Mouse (Mus musculus) intestine, embryonic 16.5 days (tissue): ENCODE data around the gene Alox12b. TPM values are rescaled to one million over a fixed set of nuclear protein-coding genes. Genes with fewer than 3 reads are reported as not detected.

Experiments
- ATAC-seq: fragments of 200-750 bp; cut with Nextera tagmentation; 2 replicates; pipeline ENCODE4 v1.8.0; 2017; ENCODE audit warnings: moderate TSS enrichment, moderate library complexity
- H3K27ac ChIP-seq: fragments of 300-500 bp; sonication (generic); 2 replicates; pipeline ENCODE4 v1.5.1; 2014; ENCODE audit warnings: mild to moderate bottlenecking, low read length
- H3K27me3 ChIP-seq: fragments of 300-500 bp; sonication (generic); replicated peaks from 2 replicates; pipeline ENCODE4 v1.6.1; 2014; ENCODE audit warnings: low read length, control low read depth, mixed read lengths; ENCODE audit not compliant: control insufficient read depth, insufficient read depth
- H3K36me3 ChIP-seq: fragments of 300-500 bp; sonication (generic); 2 replicates; pipeline ENCODE4 v1.6.1; 2014; ENCODE audit warnings: low read length, control low read depth; ENCODE audit not compliant: control insufficient read depth, insufficient read depth
- H3K4me1 ChIP-seq: fragments of 300-500 bp; sonication (generic); 2 replicates; pipeline ENCODE4 v1.6.1; 2014; ENCODE audit warnings: low read length, control low read depth, mixed read lengths; ENCODE audit not compliant: control insufficient read depth, insufficient read depth
- H3K4me2 ChIP-seq: fragments of 300-500 bp; sonication (generic); 2 replicates; pipeline ENCODE4 v1.6.1; 2014; ENCODE audit warnings: low read depth, low read length, control low read depth
- H3K4me3 ChIP-seq: fragments of 300-500 bp; sonication (generic); 2 replicates; pipeline ENCODE4 v1.5.1; 2014; ENCODE audit warnings: mild to moderate bottlenecking, low read length
- H3K9ac ChIP-seq: fragments of 300-500 bp; sonication (generic); 2 replicates; pipeline ENCODE4 v1.6.1; 2014; ENCODE audit warnings: low read depth, low read length
- H3K9me3 ChIP-seq: fragments of 300-500 bp; sonication (generic); 2 replicates; pipeline ENCODE4 v1.6.1; 2016; ENCODE audit warnings: low read length, control low read depth; ENCODE audit not compliant: control insufficient read depth
- WGBS: fragments of 180-500 bp; shearing (Covaris S2); extraction: QIAGEN DNeasy Blood & Tissue Kit; methylation state at CpG from one replicate; pipeline ENCODE4 v1.1.7; 2014; 5-methylcytosine and 5-hydroxymethylcytosine counted together
- polyA plus RNA-seq: library from polyadenylated mRNA; unstranded; fragments of >200 nt; fragmentation: Nextera tagmentation; extraction: Ambion mirVana; gene quantifications from 2 replicates; pipeline ENCODE4 v1.2.1, GENCODE M21; 2015

Alox12b gene
- polyA plus RNA-seq, 1 experiment from 2014 or later: 0.38 TPM

DNA sequence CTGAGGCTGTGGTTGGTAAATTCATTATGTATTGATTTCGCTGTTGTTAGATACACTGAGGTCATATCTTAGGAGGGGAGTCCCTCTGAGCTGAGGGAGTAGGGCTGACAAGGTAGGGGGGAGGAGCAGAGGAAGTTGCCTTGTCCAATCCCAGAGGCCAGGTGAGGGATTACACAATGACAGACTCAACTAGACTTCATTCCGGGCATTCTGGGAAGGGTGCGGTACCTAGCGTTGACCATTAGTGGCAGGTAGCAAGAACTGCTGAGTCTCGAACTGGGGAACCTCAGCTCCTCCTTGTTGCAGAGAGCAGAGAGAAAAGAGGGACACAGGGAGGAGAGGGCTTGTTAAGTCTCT is 23.2 kb upstream of the Alox12b start:
- H3K4me3 ChIP-seq: peak overlapping the region; percentile 56

DNA sequence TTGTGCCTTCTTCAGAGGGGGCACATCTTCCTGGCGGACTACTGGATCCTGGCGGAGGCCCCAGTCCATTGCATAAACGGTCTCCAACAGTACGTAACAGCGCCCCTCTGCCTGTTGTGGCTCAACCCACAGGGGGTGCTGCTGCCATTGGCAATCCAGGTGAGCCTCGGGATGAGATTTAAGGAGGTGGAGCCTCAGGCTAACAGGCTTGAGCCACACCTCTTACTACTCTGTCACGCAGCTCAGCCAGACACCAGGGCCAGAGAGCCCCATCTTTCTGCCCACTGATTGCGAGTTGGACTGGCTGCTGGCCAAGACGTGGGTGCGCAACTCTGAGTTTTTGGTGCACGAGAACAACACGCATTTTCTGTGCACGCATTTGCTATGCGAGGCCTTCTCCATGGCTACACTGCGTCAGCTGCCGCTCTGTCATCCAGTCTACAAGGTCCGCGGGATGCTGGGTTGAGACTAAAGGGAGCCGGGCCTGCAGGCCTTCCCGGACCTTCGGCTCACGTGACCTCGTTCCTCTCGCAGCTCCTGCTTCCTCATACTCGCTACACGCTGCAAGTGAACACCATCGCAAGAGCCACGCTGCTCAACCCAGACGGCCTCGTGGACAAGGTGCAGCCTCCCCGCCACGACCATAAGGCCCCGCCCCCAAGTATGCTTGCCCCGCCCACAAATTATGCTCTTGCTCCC is 22.7 kb upstream of the Alox12b start:
- Histone ChIP-seq H3K27ac (0 out of 2 replicates have a peak overlapping the region, but pooled peaks have one; percentile 4), H3K27me3 (no peaks in the 10 kb centered on the region), H3K4me2 (peak overlapping the region; percentile 84), H3K4me3 (peak overlapping the region; percentile 56), H3K4me1 (peaks cover 10% of the 10 kb centered on the region; the same call in 1 of the 2 replicates), H3K9ac (peak overlapping the region; percentile 61), H3K9me3 (no peaks in the 10 kb centered on the region), H3K36me3 (no peaks in the 10 kb centered on the region)
- WGBS: 2% methylated on average over 34 of the region's 34 CpGs
- ATAC-seq: peak; percentile 82

More for the DNA sequence above, 23.2 kb upstream of the Alox12b start:
- no peaks in the 10 kb centered on the region for H3K9me3 ChIP-seq
- H3K27me3 ChIP-seq: no peaks in the 10 kb centered on the region
- H3K9ac ChIP-seq: peak overlapping the region; percentile 61
- H3K4me2 ChIP-seq: peak overlapping the region; percentile 84
- H3K27ac ChIP-seq: no peak overlapping the region
- ATAC-seq: peak; percentile 63
- WGBS: 21% methylated on average over 5 of the region's 5 CpGs
- H3K4me1 ChIP-seq: peaks cover 10% of the 10 kb centered on the region; the same call in 1 of the 2 replicates
- no peaks in the 10 kb centered on the region for H3K36me3 ChIP-seq

DNA sequence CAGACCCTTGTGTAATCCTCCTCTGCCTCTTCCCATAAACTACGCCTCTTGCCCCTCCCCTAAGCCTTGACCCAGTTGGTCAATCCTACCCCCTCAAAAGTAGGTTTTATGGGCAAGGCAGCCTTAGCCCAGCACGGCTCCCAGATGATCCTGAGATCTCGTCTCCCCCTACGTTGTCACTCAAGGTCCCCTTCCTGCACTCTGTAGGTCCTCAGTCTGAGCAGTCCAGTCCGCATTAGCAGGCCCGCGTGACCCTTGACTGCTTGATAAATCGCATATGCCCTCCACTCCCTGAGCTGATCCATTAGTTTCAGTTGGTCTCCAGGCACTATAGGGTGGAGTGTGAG is 22.2 kb upstream of the Alox12b start:
- peaks cover 10% of the 10 kb centered on the region; the same call in 1 of the 2 replicates for H3K4me1 ChIP-seq
- H3K9me3 ChIP-seq: no peaks in the 10 kb centered on the region
- no peaks in the 10 kb centered on the region for H3K36me3 ChIP-seq
- no peak; the same call in 1 of the 2 replicates for ATAC-seq
- 28% methylated on average over 8 of the region's 8 CpGs for WGBS
- no peak overlapping the region for H3K27ac ChIP-seq
- no peaks in the 10 kb centered on the region for H3K27me3 ChIP-seq
- peak overlapping the region; percentile 84 for H3K4me2 ChIP-seq
- peak overlapping the region; percentile 61 for H3K9ac ChIP-seq
- peak overlapping the region; percentile 56 for H3K4me3 ChIP-seq

DNA sequence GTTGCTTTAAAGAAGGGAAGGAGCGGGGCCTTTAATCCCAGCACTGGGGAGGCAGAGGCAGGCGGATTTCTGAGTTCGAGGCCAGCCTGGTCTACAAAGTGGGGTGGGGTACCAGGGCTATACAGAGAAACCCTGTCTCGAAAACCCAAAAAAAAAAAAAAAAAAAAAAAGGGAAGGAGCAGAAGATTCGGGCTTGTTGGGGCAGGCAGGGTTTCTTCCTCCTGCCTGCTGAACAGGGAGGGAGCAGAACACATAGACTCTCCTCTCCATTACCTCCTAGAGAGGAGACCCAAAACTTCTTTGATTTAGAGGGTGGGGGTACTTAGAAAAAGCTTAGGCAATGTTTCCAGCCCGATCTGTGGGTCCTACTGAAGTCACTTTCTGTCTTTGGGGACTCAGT is 21.4 kb upstream of the Alox12b start:
- Histone ChIP-seq H3K4me1 (peaks cover 10% of the 10 kb centered on the region; the same call in 1 of the 2 replicates), H3K4me2 (no peak overlapping the region), H3K27ac (no peak overlapping the region), H3K36me3 (no peaks in the 10 kb centered on the region), H3K4me3 (no peak overlapping the region), H3K9ac (no peak overlapping the region), H3K9me3 (no peaks in the 10 kb centered on the region), H3K27me3 (no peaks in the 10 kb centered on the region)
- ATAC-seq: no peak
- WGBS: 90% methylated on average over 6 of the region's 6 CpGs

DNA sequence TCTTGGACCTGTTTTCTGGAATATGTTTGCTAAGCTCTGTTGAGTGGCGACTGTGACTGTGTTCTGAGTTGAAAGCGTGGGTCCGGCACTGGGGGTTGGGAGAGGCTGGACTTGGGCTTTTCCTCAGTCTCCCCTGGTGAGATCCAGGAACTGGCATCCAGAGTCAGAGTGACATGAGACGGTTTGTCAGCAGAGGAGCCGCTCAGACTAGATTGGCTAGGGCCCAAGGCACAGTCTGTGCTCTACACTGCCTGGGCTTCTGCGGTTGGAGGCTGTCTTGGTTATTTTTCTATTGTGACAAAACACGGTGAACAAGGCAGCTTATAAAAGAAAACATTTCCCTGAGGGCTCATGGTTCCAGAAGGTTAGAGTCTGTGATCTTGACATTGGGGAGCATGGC is 9.2 kb upstream of the Alox12b start:
- Histone ChIP-seq H3K9ac (no peak overlapping the region), H3K9me3 (no peaks in the 10 kb centered on the region), H3K4me1 (no peaks in the 10 kb centered on the region), H3K27ac (no peak overlapping the region), H3K4me2 (no peak overlapping the region), H3K4me3 (no peak overlapping the region), H3K27me3 (0 out of 2 replicates have a peak, but pooled peaks cover 2% of the 10 kb centered on the region), H3K36me3 (no peaks in the 10 kb centered on the region)
- ATAC-seq: no peak
- 74% methylated on average over 7 of the region's 7 CpGs for WGBS

GRCm38 (mm10) chr11:69148451-69148960 is 8.3 kb upstream of the Alox12b start:
- Histone ChIP-seq H3K9me3 (no peaks in the 10 kb centered on the region), H3K36me3 (no peaks in the 10 kb centered on the region), H3K27ac (no peak overlapping the region), H3K9ac (no peak overlapping the region), H3K27me3 (0 out of 2 replicates have a peak, but pooled peaks cover 2% of the 10 kb centered on the region), H3K4me2 (no peak overlapping the region), H3K4me1 (no peaks in the 10 kb centered on the region), H3K4me3 (no peak overlapping the region)
- WGBS: 89% methylated on average over 5 of the region's 5 CpGs
- ATAC-seq: no peak

GRCm38 (mm10) chr11:69149728-69150127 is 7.1 kb upstream of the Alox12b start:
- Histone ChIP-seq H3K4me3 (no peak overlapping the region), H3K9ac (no peak overlapping the region), H3K4me2 (no peak overlapping the region), H3K27me3 (peaks cover 2% of the 10 kb centered on the region; the same call in 1 of the 2 replicates), H3K36me3 (no peaks in the 10 kb centered on the region), H3K4me1 (no peaks in the 10 kb centered on the region), H3K27ac (no peak overlapping the region), H3K9me3 (no peaks in the 10 kb centered on the region)
- no peak for ATAC-seq
- WGBS: 77% methylated on average over 6 of the region's 6 CpGs

DNA sequence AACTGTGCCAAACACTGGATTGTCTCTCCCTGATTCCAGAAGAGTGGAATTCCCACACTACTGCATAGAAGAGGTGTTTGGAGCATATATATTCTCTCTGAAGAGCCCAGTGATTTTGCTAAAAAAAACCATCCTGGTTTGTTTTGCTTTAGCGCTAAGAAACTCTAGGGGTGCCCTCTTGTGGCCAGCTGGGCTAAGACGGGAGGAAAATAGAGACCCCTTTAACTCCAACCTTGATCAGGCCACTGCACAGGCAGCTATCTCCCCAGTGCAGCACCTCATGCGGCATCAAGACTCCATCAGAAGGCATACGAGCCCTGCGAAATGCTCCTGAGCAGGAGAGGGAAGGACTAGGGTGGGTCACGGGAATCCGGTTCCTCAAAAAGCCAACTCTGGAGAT is 6.3 kb upstream of the Alox12b start:
- H3K36me3 ChIP-seq: no peaks in the 10 kb centered on the region
- no peaks in the 10 kb centered on the region for H3K9me3 ChIP-seq
- no peak for ATAC-seq
- H3K4me3 ChIP-seq: peak overlapping the region; percentile 32
- H3K4me1 ChIP-seq: no peaks in the 10 kb centered on the region
- peak overlapping the region; percentile 51 for H3K4me2 ChIP-seq
- peaks cover 2% of the 10 kb centered on the region; the same call in 1 of the 2 replicates for H3K27me3 ChIP-seq
- 7% methylated on average over 7 of the region's 7 CpGs for WGBS
- H3K9ac ChIP-seq: 0 out of 2 replicates have a peak overlapping the region, but pooled peaks have one; percentile 39
- no peak overlapping the region for H3K27ac ChIP-seq

DNA sequence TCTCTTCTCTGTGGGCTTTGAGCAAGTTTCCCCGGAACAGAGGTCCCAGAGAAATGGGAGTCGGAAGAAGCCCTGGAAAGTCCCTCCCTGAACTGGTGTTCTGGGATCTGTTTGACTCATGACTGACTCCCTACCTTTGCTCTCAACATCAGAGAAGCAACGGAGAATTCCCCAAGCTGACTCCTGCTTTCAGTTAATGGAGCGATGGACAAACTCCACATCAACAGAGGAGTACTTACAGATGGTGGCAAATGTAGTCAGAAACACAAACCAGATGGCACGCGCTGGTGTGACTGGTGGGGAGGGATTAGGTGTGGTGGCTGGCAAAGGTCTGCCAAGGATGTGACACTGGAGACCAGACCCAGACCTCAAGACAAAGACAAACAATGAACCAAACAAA is 5.8 kb upstream of the Alox12b start:
- Histone ChIP-seq H3K4me3 (peak overlapping the region; percentile 32; the same call in 1 of the 2 replicates), H3K36me3 (no peaks in the 10 kb centered on the region), H3K9me3 (no peaks in the 10 kb centered on the region), H3K27ac (no peak overlapping the region), H3K27me3 (peaks cover 2% of the 10 kb centered on the region; the same call in 1 of the 2 replicates), H3K9ac (0 out of 2 replicates have a peak overlapping the region, but pooled peaks have one; percentile 39), H3K4me1 (no peaks in the 10 kb centered on the region), H3K4me2 (peak overlapping the region; percentile 51)
- 50% methylated on average over 6 of the region's 6 CpGs for WGBS
- no peak for ATAC-seq
